Mouse (Mus musculus) Patski (cell line): Measurements from ENCODE around the gene Lrrc55. TPM values are rescaled to one million over a fixed set of nuclear protein-coding genes. Genes with fewer than 3 reads are reported as not detected.

Experiments
- ATAC-seq: fragments of 100-300 bp; one replicate; pipeline ENCODE4 v1.8.0; 2021
- CTCF ChIA-PET: fragments of 350-600 bp; sonication (Branson Sonifier 250); formaldehyde crosslinking; loops from one replicate; lab custom pipeline; 2022; ENCODE audit warnings: inconsistent platforms; lab: Charles Lee
- POLR2A ChIA-PET: fragments of 350-600 bp; sonication (Branson Sonifier 250); formaldehyde crosslinking; loops from one replicate; lab custom pipeline; 2022; ENCODE audit warnings: antibody characterized with exemption, inconsistent platforms; lab: Charles Lee
- DNase-seq: peaks from one replicate; pipeline ENCODE4 v3.0.0-alpha.2; 2011; ENCODE audit warnings: low read depth, low spot score
- H3K27me3 ChIP-seq: fragments of 371-371 bp; one replicate; pipeline ENCODE4 v1.5.1; 2021
- CTCF ChIP-seq: fragments of 100-300 bp; IDR thresholded peaks from one replicate; pipeline ENCODE4 v1.5.1; 2021
- in situ Hi-C: fragments of 300-500 bp; cut with MboI; formaldehyde crosslinking; loops from 3 replicates; pipeline ENCODE4 v1.11.1; 2018; ENCODE audit warnings: low pct_unique_long_range_greater_than_20kb, mixed read lengths
- polyA plus RNA-seq: library from polyadenylated mRNA; unstranded; gene quantifications from one replicate; pipeline ENCODE4 v1.2.3, GENCODE M21; 2021

Gene Lrrc55
- polyA plus RNA-seq, 1 experiment from 2014 or later = 0.03 TPM

DNA sequence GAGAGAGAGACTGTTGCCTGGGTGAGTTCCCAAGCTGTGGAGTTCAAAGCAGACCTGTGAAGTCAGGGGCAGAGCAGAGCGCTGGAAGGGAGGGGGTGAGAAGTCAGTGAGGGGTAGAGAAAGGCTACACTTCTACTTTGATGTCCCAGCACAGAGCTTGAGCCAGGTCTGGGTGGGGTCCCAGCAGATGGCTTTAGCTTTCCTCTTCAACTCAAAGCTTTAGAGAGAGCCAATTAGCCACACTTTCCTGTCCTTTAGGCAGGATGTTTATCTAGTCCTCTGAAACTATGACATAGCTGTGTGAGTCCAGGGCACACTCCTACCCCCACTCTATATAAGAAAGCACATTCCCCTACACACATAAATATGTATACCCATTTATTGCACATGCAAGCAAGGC is 65.3 kb downstream of the Lrrc55 start:
- TF ChIP-seq CTCF = no peak
- DNase-seq (no peak), ATAC-seq (no peak)
- ChIA-PET POLR2A (no interaction called here), CTCF (interaction anchor here (1.2 to 1.7 kb wide), 3 partner anchors 9 to 460 kb away, joined by 3 to 4 read pairs (median 3); no protein-coding TSS in a partner anchor)
- H3K27me3 ChIP-seq = peaks cover 4% of the 10 kb centered on the region
- in situ Hi-C loops = no loop called here

DNA sequence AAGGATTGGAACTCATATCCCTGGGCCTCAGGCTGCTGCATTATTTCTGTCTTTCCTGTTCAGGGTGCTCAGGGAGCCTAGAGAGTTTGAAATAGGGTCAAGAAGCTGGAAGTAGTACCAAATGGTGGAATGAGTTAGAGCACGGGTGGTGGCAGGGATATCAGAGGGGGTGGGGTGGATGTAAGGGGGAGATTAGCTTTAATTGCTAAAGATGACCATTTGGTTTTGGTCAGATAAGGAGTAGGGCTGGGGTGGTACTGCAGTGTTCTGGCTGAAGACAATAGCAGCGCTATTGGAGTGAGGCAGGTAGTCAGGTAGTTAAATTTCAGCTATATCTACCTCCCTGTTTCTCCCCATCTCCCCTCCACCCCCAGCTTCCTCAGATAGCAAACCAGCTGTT is 65.8 kb downstream of the Lrrc55 start:
- ATAC-seq (no peak), DNase-seq (no peak)
- CTCF ChIA-PET = interaction anchor here (1.2 to 1.7 kb wide), 3 partner anchors 8 to 116 kb away, joined by 3 to 4 read pairs (median 3); no protein-coding TSS in a partner anchor
- POLR2A ChIA-PET = no interaction called here
- in situ Hi-C loops = no loop called here
- peaks cover 4% of the 10 kb centered on the region for H3K27me3 ChIP-seq
- no peak for TF ChIP-seq CTCF

GRCm38 (mm10) chr2:85129496-85129971 is 67.5 kb downstream of the Lrrc55 start:
- in situ Hi-C loops = no loop called here
- DNase-seq (no peak), ATAC-seq (peak; percentile 14)
- TF ChIP-seq CTCF = no peak
- CTCF ChIA-PET = interaction anchor here (1.4 to 1.8 kb wide), 2 partner anchors 10 to 117 kb away, joined by 3 to 4 read pairs; no protein-coding TSS in a partner anchor
- H3K27me3 ChIP-seq = peaks cover 4% of the 10 kb centered on the region
- POLR2A ChIA-PET = no interaction called here

DNA sequence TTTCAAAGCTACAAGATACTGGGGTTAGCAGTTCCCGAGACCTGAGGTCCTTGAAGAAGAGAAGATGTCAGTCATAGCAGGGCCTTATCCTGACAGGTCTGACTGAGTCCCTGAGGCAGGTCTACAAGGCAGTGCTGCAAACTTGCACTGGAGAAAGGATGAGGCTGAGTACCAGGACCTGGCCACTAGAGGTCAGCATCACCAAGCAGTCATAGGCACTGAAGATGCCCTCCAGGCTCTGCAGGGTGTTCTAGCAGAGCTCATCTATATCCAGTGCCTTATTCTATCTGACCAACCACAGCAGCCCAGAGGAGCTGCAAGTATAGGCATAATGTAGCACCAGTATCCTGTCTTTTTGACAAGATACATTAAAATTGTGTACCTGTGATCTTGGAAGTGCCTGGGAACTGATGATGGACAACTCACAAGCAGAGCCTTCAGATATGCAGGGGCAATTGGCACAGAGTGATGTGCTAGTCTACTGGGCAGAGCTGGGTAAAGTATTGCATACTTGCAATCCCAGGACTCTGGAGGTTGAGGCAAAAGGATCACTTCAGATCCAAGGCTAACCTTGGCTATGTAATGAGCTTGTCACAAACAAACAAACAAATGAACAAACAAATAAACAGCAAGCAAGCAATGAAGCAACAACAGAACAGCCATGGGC is 73.0 kb downstream of the Lrrc55 start:
- ChIA-PET POLR2A (interaction anchor here (0.8 kb wide), 1 partner anchor 121 kb away, joined by 3 read pairs; no protein-coding TSS in a partner anchor), CTCF (interaction anchor here (0.8 to 5.5 kb wide), 13 partner anchors 7 to 437 kb away, joined by 3 to 54 read pairs (median 4); partner anchors contain the start of genes P2rx3 and Ssrp1)
- TF ChIP-seq CTCF = peak; percentile 78
- ATAC-seq (peak; percentile 93), DNase-seq (no peak)
- no peaks in the 10 kb centered on the region for H3K27me3 ChIP-seq
- in situ Hi-C loops = loop anchor here (5.0 kb wide), 3 partner anchors 102 to 438 kb away; no protein-coding TSS in a partner anchor

DNA sequence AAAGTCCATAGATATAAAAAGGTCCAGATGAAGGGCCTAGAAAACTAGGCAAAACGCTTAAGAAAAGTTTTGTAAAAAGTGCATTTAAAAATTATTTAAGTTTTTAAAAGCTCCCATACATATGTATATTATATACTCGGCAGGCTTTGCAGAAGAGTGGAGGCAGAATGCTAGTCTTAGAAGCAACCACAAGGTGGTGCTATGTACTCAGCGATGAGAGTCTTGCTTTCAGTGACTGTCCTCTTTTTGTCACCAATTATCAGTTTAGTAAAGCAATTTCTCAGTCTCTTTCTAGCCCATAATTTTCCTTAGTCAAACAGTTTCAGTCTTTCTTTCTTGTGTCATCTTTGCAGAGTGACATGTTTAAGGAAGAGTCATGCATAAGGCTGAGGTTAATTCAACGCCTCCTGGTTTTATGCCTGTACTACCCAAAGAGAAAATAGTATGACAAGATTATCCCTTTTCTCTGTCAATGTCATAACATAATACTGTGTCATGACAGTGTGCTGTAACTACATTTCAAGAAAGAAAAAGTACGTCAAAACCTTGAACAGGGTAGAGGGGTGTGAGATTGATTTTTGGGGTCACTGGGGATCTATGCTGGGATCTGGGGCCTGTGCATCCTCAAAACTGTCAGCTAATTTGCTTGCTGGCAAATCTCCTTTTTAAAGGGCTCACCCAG is 73.7 kb downstream of the Lrrc55 start:
- CTCF ChIA-PET = interaction anchor here (0.6 to 5.5 kb wide), 18 partner anchors 8 to 438 kb away, joined by 3 to 54 read pairs (median 4); partner anchors contain the start of genes P2rx3 and Ssrp1
- POLR2A ChIA-PET = interaction anchor here (0.8 kb wide), 1 partner anchor 122 kb away, joined by 3 read pairs; no protein-coding TSS in a partner anchor
- no peak for DNase-seq
- TF ChIP-seq CTCF = peak; percentile 79
- ATAC-seq = peak; percentile 75
- H3K27me3 ChIP-seq = no peaks in the 10 kb centered on the region
- in situ Hi-C loops = loop anchor here (5.0 kb wide), 3 partner anchors 101 to 439 kb away; no protein-coding TSS in a partner anchor

Other genes with a start within 250 kb of the Lrrc55 start
- not detected for gene Prg2, start 216.7 kb downstream of the Lrrc55 start, polyA plus RNA-seq
- gene Prg3, start 209.0 kb downstream of the Lrrc55 start, polyA plus RNA-seq = not detected
- gene Ssrp1, start 160.0 kb downstream of the Lrrc55 start, polyA plus RNA-seq = 224 TPM
- gene P2rx3, start 159.7 kb downstream of the Lrrc55 start, polyA plus RNA-seq = 0.27 TPM
- 105 TPM for gene Tnks1bp1, start 149.2 kb downstream of the Lrrc55 start, polyA plus RNA-seq
- 0.12 TPM for gene Aplnr, start 61.0 kb downstream of the Lrrc55 start, polyA plus RNA-seq
- gene Olfr987, start 142.1 kb upstream of the Lrrc55 start, polyA plus RNA-seq = not detected
- not detected for gene Olfr988, start 166.0 kb upstream of the Lrrc55 start, polyA plus RNA-seq
- gene Olfr992, start 212.3 kb upstream of the Lrrc55 start, polyA plus RNA-seq = not detected
- not detected for gene Olfr993, start 217.7 kb upstream of the Lrrc55 start, polyA plus RNA-seq
- not detected for gene Olfr994, start 239.3 kb upstream of the Lrrc55 start, polyA plus RNA-seq
- not detected for gene Olfr995, start 246.4 kb upstream of the Lrrc55 start, polyA plus RNA-seq